Comparison of ENCODE assay signal across 8 mouse cellular contexts in the genomic region with DNA sequence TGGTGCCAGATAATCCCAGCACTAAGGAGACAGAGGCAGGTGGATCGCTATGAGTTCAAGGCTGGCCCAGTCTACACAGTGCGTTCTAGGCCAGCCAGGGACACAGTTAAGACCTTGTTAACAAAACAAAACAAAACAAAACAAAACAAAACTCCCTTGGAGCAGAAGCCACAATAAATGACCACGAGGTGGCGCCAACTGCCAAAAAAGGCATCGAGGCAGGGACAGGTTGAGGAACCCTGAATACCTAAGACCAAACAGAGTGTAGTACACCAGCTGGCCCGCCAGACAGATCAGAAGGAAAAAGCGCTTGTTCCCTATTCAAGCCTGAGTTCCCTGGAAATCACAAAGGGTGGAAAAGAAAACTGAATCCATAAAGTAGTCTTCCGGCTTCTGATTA. TPM values are rescaled to one million over a fixed set of nuclear protein-coding genes. Genes with fewer than 3 reads are reported as not detected.
DNase-seq lines count a peak whose midpoint lies in the region; ATAC-seq and TF ChIP-seq lines count a peak whose summit lies in the region.

No protein-coding gene starts in this region.

- H3K4me1 ChIP-seq in bone marrow, adult 2 months (ENCODE audit: control insufficient read depth, insufficient read depth, low read length), result peaks cover 1% of the 10 kb centered on the region
- H3K4me1 ChIP-seq in embryonic facial prominence, embryonic 14.5 days (ENCODE audit: control insufficient read depth, insufficient read depth, low read length), result peaks cover 15% of the 10 kb centered on the region
- peaks cover 30% of the 10 kb centered on the region for H3K4me1 ChIP-seq in hindbrain, embryonic 15.5 days (replicated peaks)
- 0 out of 2 replicates have a peak, but pooled peaks cover 4% of the 10 kb centered on the region for H3K4me1 ChIP-seq in liver, postnatal 0 days (ENCODE audit: insufficient read depth)

- no peak for TF ChIP-seq POLR2A in bone marrow, adult 2 months (IDR thresholded peaks at IDR 0.05; ENCODE audit: borderline replicate concordance, control insufficient read depth, low read depth, low read length)

- WGBS in bone marrow, adult 2 months, result 24% methylated on average over 8 of the region's 8 CpGs
- WGBS in embryonic facial prominence, embryonic 14.5 days, result 25% methylated on average over 8 of the region's 8 CpGs
- 23% methylated on average over 8 of the region's 8 CpGs for WGBS in hindbrain, embryonic 15.5 days
- WGBS in liver, postnatal 0 days (ENCODE audit: insufficient replicate concordance), result 26% methylated on average over 8 of the region's 8 CpGs

- TF ChIP-seq CTCF in bone marrow, adult 2 months (IDR thresholded peaks at IDR 0.05; ENCODE audit: control insufficient read depth, insufficient read depth, low read length), result peak; percentile 88
- TF ChIP-seq CTCF in liver, postnatal 0 days (IDR thresholded peaks at IDR 0.05; ENCODE audit: low read depth), result peak; percentile 97

- H3K36me3 ChIP-seq in embryonic facial prominence, embryonic 14.5 days (ENCODE audit: control insufficient read depth, insufficient read depth, low read length), result peaks cover 46% of the 10 kb centered on the region
- H3K36me3 ChIP-seq in hindbrain, embryonic 15.5 days, result no peaks in the 10 kb centered on the region
- 0 out of 2 replicates have a peak, but pooled peaks cover 4% of the 10 kb centered on the region for H3K36me3 ChIP-seq in liver, postnatal 0 days (replicated peaks; ENCODE audit: insufficient read depth, low read length)

- no peak for TF ChIP-seq EP300 in liver, postnatal 0 days (IDR thresholded peaks at IDR 0.05; ENCODE audit: low read depth)

- H3K27me3 ChIP-seq in embryonic facial prominence, embryonic 14.5 days (replicated peaks; ENCODE audit: control insufficient read depth, insufficient read depth, low read length), result no peaks in the 10 kb centered on the region
- H3K27me3 ChIP-seq in hindbrain, embryonic 15.5 days, result no peaks in the 10 kb centered on the region; the same call in 1 of the 2 replicates
- H3K27me3 ChIP-seq in liver, postnatal 0 days (ENCODE audit: insufficient read depth, low read length), result peaks cover 31% of the 10 kb centered on the region

- ATAC-seq in embryonic facial prominence, embryonic 14.5 days (ENCODE audit: low read depth), result no peak; the same call in 1 of the 2 replicates
- ATAC-seq in hindbrain, embryonic 15.5 days (ENCODE audit: low FRiP score, low read depth), result peak; percentile 32; the same call in 1 of the 2 replicates
- ATAC-seq in liver, postnatal 0 days, result peak; percentile 57

- DNase-seq in 416B (ENCODE audit: low read depth), result peak; percentile 75
- DNase-seq in B cell, adult 2 months, result peak; percentile 84
- DNase-seq in embryonic facial prominence, embryonic 14.5 days (ENCODE audit: low spot score), result peak; percentile 82
- DNase-seq in liver, postnatal 0 days, result peak; percentile 84
- peak; percentile 53 for DNase-seq in retina, adult 2 months (ENCODE audit: low read depth, low spot score)
- DNase-seq in frontal cortex, postnatal 36 days (ENCODE audit: low spot score in 2 of 2), result no peak

- H3K9ac ChIP-seq in embryonic facial prominence, embryonic 14.5 days (ENCODE audit: low read depth, low read length), result no peak overlapping the region
- no peak overlapping the region for H3K9ac ChIP-seq in hindbrain, embryonic 15.5 days
- no peak overlapping the region for H3K9ac ChIP-seq in liver, postnatal 0 days (replicated peaks)

- H3K4me3 ChIP-seq in bone marrow, adult 2 months (replicated peaks; ENCODE audit: control insufficient read depth, low read depth, low read length), result no peak overlapping the region
- no peak overlapping the region for H3K4me3 ChIP-seq in embryonic facial prominence, embryonic 14.5 days (ENCODE audit: low read depth, low read length)
- no peak overlapping the region for H3K4me3 ChIP-seq in hindbrain, embryonic 15.5 days
- H3K4me3 ChIP-seq in liver, postnatal 0 days (ENCODE audit: low read depth, low read length), result no peak overlapping the region

- no peaks in the 10 kb centered on the region for H3K9me3 ChIP-seq in embryonic facial prominence, embryonic 14.5 days (ENCODE audit: control insufficient read depth, low read length)
- H3K9me3 ChIP-seq in hindbrain, embryonic 15.5 days, result no peaks in the 10 kb centered on the region
- H3K9me3 ChIP-seq in liver, postnatal 0 days (ENCODE audit: low read length), result no peaks in the 10 kb centered on the region

- no peak overlapping the region for H3K4me2 ChIP-seq in embryonic facial prominence, embryonic 14.5 days (ENCODE audit: low read depth, low read length)
- H3K4me2 ChIP-seq in hindbrain, embryonic 15.5 days, result no peak overlapping the region
- no peak overlapping the region for H3K4me2 ChIP-seq in liver, postnatal 0 days (ENCODE audit: low read depth, low read length)

- no peak overlapping the region for H3K27ac ChIP-seq in bone marrow, adult 2 months (ENCODE audit: control insufficient read depth, insufficient read depth, low read depth, low read length, poor library complexity)
- H3K27ac ChIP-seq in embryonic facial prominence, embryonic 14.5 days (replicated peaks; ENCODE audit: low read depth, low read length), result no peak overlapping the region
- no peak overlapping the region for H3K27ac ChIP-seq in hindbrain, embryonic 15.5 days (replicated peaks)
- no peak overlapping the region for H3K27ac ChIP-seq in liver, postnatal 0 days (ENCODE audit: low read depth)

RNA-seq across cellular contexts. Expression of a gene that starts 5.2 kb away (rescaled TPM):
- 2.4 and 4.2 TPM in 2 replicates for polyA plus RNA-seq in bone marrow, adult 2 months (2011; ENCODE audit: insufficient read depth, insufficient read length, low replicate concordance, missing spikeins)
- 58.4 and 60.1 TPM in 2 replicates for polyA plus RNA-seq in embryonic facial prominence, embryonic 14.5 days (2014; fragmentation: Nextera tagmentation; extraction: Ambion mirVana)
- 24.8 and 29.2 TPM in 2 replicates for polyA plus RNA-seq in hindbrain, embryonic 15.5 days (2015; fragmentation: Nextera tagmentation; extraction: Ambion mirVana)
- polyA plus RNA-seq in liver, postnatal 0 days (2015; fragmentation: Nextera tagmentation; extraction: Ambion mirVana), result 4.8 and 6.4 TPM in 2 replicates

RNA-seq across cellular contexts. Expression of a gene that starts 9.5 kb away (rescaled TPM):
- 10.9 and 20.1 TPM in 2 replicates for polyA plus RNA-seq in bone marrow, adult 2 months (2011; ENCODE audit: insufficient read depth, insufficient read length, low replicate concordance, missing spikeins)
- 29.7 and 34.1 TPM in 2 replicates for polyA plus RNA-seq in embryonic facial prominence, embryonic 14.5 days (2014; fragmentation: Nextera tagmentation; extraction: Ambion mirVana)
- polyA plus RNA-seq in hindbrain, embryonic 15.5 days (2015; fragmentation: Nextera tagmentation; extraction: Ambion mirVana), result 34.7 and 36.9 TPM in 2 replicates
- 13.5 and 14.2 TPM in 2 replicates for polyA plus RNA-seq in liver, postnatal 0 days (2015; fragmentation: Nextera tagmentation; extraction: Ambion mirVana)

RNA-seq across cellular contexts. Expression of a gene that starts 11.6 kb away (rescaled TPM):
- 61.6 and 71.3 TPM in 2 replicates for polyA plus RNA-seq in bone marrow, adult 2 months (2011; ENCODE audit: insufficient read depth, insufficient read length, low replicate concordance, missing spikeins)
- 43.2 and 46.4 TPM in 2 replicates for polyA plus RNA-seq in embryonic facial prominence, embryonic 14.5 days (2014; fragmentation: Nextera tagmentation; extraction: Ambion mirVana)
- polyA plus RNA-seq in hindbrain, embryonic 15.5 days (2015; fragmentation: Nextera tagmentation; extraction: Ambion mirVana), result 49.5 and 50.4 TPM in 2 replicates
- 30.1 and 32.9 TPM in 2 replicates for polyA plus RNA-seq in liver, postnatal 0 days (2015; fragmentation: Nextera tagmentation; extraction: Ambion mirVana)

RNA-seq across cellular contexts. Expression of a gene that starts 16.8 kb away (rescaled TPM):
- 0.55 and 0.79 TPM in 2 replicates for polyA plus RNA-seq in bone marrow, adult 2 months (2011; ENCODE audit: insufficient read depth, insufficient read length, low replicate concordance, missing spikeins)
- polyA plus RNA-seq in embryonic facial prominence, embryonic 14.5 days (2014; fragmentation: Nextera tagmentation; extraction: Ambion mirVana), result 0.14 and 0.22 TPM in 2 replicates
- not detected in 2 replicates for polyA plus RNA-seq in hindbrain, embryonic 15.5 days (2015; fragmentation: Nextera tagmentation; extraction: Ambion mirVana)
- polyA plus RNA-seq in liver, postnatal 0 days (2015; fragmentation: Nextera tagmentation; extraction: Ambion mirVana), result 0.05 TPM in 1 of 2 replicates, not detected in the other

RNA-seq across cellular contexts. Expression of a gene that starts 50.7 kb away (rescaled TPM):
- polyA plus RNA-seq in bone marrow, adult 2 months (2011; ENCODE audit: insufficient read depth, insufficient read length, low replicate concordance, missing spikeins), result 69.5 and 75.3 TPM in 2 replicates
- polyA plus RNA-seq in embryonic facial prominence, embryonic 14.5 days (2014; fragmentation: Nextera tagmentation; extraction: Ambion mirVana), result 22.3 and 27.0 TPM in 2 replicates
- 33.5 and 43.9 TPM in 2 replicates for polyA plus RNA-seq in hindbrain, embryonic 15.5 days (2015; fragmentation: Nextera tagmentation; extraction: Ambion mirVana)
- 22.8 and 26.2 TPM in 2 replicates for polyA plus RNA-seq in liver, postnatal 0 days (2015; fragmentation: Nextera tagmentation; extraction: Ambion mirVana)

Comparison
In these comparisons a context has a peak if more than half of its experiments do, and no peak if none do; other contexts are left out.
1. DNase-seq: peak in 416B (single experiment), B cell, adult 2 months (2 of 2), embryonic facial prominence, embryonic 14.5 days (single experiment), liver, postnatal 0 days (single experiment) and retina, adult 2 months (single experiment); none in frontal cortex, postnatal 36 days (0 of 2).